Mouse (Mus musculus) megakaryocyte, embryonic 14.5 days (primary cell): ENCODE measurements around the gene Ctps2.

ENCODE experiments used
- FLI1 ChIP-seq: IDR thresholded peaks from 2 replicates; pipeline ENCODE4 v1.6.1; 2012; ENCODE audit warnings: low read length, inconsistent platforms, mixed read lengths
- GATA1 ChIP-seq: IDR thresholded peaks from 3 replicates; pipeline ENCODE4 v1.6.1; 2012; ENCODE audit warnings: mixed read lengths, low read length, inconsistent platforms, borderline replicate concordance

GRCm38 (mm10) chrX:162901371-162902039 is 467 bp downstream of the Ctps2 start:
- TF ChIP-seq GATA1: no peak
- no peak for TF ChIP-seq FLI1
